Mouse (Mus musculus) forebrain, embryonic 16.5 days (tissue): ENCODE measurements around the gene Cemip. TPM values are rescaled to one million over a fixed set of nuclear protein-coding genes. Genes with fewer than 3 reads are reported as not detected.

Experiments used
- ATAC-seq: fragments of 200-750 bp; cut with Nextera tagmentation; 2 replicates; pipeline ENCODE4 v1.8.0; 2017; ENCODE audit warnings: mild to moderate bottlenecking, moderate library complexity
- H3K27ac ChIP-seq: fragments of 300-500 bp; sonication (generic); 2 replicates; pipeline ENCODE4 v1.5.1; 2014; ENCODE audit warnings: low read length, control low read depth
- H3K27me3 ChIP-seq: fragments of 300-500 bp; sonication (generic); replicated peaks from 2 replicates; pipeline ENCODE4 v1.6.1; 2014; ENCODE audit warnings: low read length; ENCODE audit not compliant: control insufficient read depth, insufficient read depth
- H3K36me3 ChIP-seq: fragments of 300-500 bp; sonication (generic); 2 replicates; pipeline ENCODE4 v1.6.1; 2014; ENCODE audit not compliant: control insufficient read depth, insufficient read depth
- H3K4me1 ChIP-seq: fragments of 300-500 bp; sonication (generic); replicated peaks from 2 replicates; pipeline ENCODE4 v1.6.1; 2014; ENCODE audit warnings: low read length; ENCODE audit not compliant: control insufficient read depth, insufficient read depth
- H3K4me2 ChIP-seq: fragments of 300-500 bp; sonication (generic); 2 replicates; pipeline ENCODE4 v1.6.1; 2014; ENCODE audit warnings: mild to moderate bottlenecking, low read length, control low read depth
- H3K4me3 ChIP-seq: fragments of 300-500 bp; sonication (generic); replicated peaks from 2 replicates; pipeline ENCODE4 v1.5.1; 2014; ENCODE audit warnings: mild to moderate bottlenecking, low read length, control low read depth
- H3K9ac ChIP-seq: fragments of 300-500 bp; sonication (generic); replicated peaks from 2 replicates; pipeline ENCODE4 v1.6.1; 2014; ENCODE audit warnings: low read depth, low read length, control low read depth
- H3K9me3 ChIP-seq: fragments of 300-500 bp; sonication (generic); 2 replicates; pipeline ENCODE4 v1.6.1; 2016; ENCODE audit warnings: low read length; ENCODE audit not compliant: control insufficient read depth
- WGBS: fragments of 180-500 bp; shearing (Covaris S2); extraction: QIAGEN DNeasy Blood & Tissue Kit; methylation state at CpG from one replicate; pipeline ENCODE4 v1.1.7; 2014; 5-methylcytosine and 5-hydroxymethylcytosine counted together
- polyA plus RNA-seq: library from polyadenylated mRNA; unstranded; fragments of >200 nt; fragmentation: Nextera tagmentation; extraction: Ambion mirVana; gene quantifications from 2 replicates; pipeline ENCODE4 v1.2.1, GENCODE M21; 2015

Gene Cemip
- polyA plus RNA-seq, 1 experiment from 2014 or later, result 0.60 TPM

DNA sequence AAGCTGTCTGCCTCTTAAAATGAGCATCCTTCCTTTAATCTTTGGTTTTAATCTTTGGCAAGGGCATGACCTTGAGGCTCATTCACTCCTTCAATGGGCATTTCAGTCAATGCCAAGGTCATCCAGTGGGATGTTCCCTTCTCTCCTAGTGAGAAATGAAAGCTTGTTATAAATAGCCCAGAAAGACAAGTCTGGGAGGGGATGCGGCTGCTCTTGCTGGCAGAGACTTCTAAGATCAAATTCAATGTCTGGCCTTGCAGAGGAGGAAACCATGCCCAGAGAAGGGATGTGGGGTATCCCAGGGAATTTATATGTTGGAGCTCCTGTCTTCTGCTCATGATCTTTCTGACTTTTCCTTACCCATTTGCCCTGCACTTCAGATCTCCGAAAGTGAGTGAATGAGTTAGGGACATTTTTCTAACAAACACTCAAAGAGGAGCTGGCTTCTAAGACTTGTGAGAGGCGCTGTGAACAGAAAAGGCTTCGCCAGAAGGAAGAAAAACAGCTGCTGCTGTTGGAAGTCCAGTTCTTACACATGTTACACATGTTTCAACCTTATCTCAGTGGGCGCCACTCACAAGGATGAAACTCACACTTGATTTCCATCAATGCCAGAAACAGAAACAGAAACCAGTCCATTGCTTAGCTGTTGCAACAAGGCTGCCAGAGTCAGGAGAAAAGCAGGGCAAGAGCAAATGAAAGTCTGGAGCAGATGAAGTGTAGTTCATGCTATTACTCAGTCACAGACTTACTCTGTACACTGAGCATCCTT is 120.1 kb downstream of the Cemip start:
- no peak for ATAC-seq
- no peaks in the 10 kb centered on the region for H3K27me3 ChIP-seq
- 86% methylated on average over 5 of the region's 5 CpGs for WGBS
- H3K36me3 ChIP-seq, result no peaks in the 10 kb centered on the region
- H3K9me3 ChIP-seq, result no peaks in the 10 kb centered on the region
- H3K4me3 ChIP-seq, result no peak overlapping the region
- no peaks in the 10 kb centered on the region for H3K4me1 ChIP-seq
- no peak overlapping the region for H3K9ac ChIP-seq
- H3K4me2 ChIP-seq, result no peak overlapping the region
- H3K27ac ChIP-seq, result no peak overlapping the region

DNA sequence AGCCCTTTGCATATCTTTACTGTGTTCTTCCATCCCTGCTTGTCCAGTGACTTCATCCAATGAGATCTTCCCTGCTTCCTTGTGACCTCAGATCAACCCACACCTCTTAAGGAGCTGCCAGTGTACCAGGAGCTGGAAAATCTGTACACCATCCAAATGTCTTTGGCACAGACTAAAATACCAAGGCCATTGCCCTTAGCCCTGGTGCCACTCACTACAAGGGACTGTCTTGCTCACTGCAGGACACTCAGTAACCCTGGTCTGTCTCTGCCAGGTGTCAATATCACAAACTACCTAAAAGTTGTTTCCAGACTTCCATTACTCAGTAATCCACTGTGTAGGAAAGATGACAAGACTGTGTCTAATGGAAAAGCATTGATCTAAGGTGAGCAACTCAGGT is 121.1 kb downstream of the Cemip start:
- Histone ChIP-seq H3K27ac (no peak overlapping the region), H3K27me3 (no peaks in the 10 kb centered on the region), H3K9ac (no peak overlapping the region), H3K4me3 (no peak overlapping the region), H3K9me3 (no peaks in the 10 kb centered on the region), H3K36me3 (no peaks in the 10 kb centered on the region), H3K4me2 (no peak overlapping the region), H3K4me1 (no peaks in the 10 kb centered on the region)
- no peak for ATAC-seq

DNA sequence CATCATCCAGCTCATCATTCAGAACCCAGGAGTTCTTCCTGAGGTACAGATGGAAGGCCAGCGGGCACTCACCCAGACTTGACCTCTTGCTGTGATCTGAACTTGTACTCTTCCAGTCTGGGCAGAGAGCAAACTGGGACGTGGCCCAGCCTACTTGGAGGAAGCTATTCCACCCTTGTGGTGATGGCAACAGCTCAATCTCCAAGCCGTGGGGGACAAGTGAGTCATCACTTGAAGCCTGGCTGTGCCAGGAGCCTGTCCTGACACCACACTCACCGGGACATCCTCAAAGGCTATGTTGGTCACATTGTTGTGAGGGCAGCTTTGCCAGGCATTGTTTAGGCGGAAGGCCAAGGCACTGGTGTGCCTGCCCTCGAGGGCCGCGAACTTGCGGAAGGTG is 133.8 kb downstream of the Cemip start:
- H3K9ac ChIP-seq, result no peak overlapping the region
- no peaks in the 10 kb centered on the region for H3K27me3 ChIP-seq
- 88% methylated on average over 9 of the region's 9 CpGs for WGBS
- H3K4me1 ChIP-seq, result no peaks in the 10 kb centered on the region
- no peak for ATAC-seq
- H3K27ac ChIP-seq, result no peak overlapping the region
- H3K9me3 ChIP-seq, result no peaks in the 10 kb centered on the region
- no peak overlapping the region for H3K4me2 ChIP-seq
- no peak overlapping the region for H3K4me3 ChIP-seq
- H3K36me3 ChIP-seq, result no peaks in the 10 kb centered on the region

DNA sequence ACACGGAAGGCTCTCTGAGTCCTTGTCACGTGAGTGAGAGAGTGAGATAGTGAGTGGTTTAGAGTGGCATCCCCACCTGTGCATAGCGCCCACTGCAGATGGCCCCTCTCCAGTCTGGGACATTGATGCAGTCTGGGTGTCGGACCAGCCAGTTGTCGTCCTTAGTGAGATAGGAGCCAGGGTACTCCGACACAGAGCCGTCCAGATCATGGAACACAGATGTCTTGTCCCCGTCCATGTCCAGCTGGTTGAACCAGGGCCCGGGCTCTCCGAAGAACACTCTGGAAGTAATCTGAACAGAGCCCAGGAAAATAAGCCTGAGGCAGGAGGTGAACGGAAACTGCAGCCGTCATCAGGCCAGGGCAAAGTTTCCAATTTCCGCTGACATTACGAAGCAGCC is 135.0 kb downstream of the Cemip start:
- ATAC-seq, result no peak
- H3K27ac ChIP-seq, result no peak overlapping the region
- no peak overlapping the region for H3K4me2 ChIP-seq
- H3K9me3 ChIP-seq, result no peaks in the 10 kb centered on the region
- no peaks in the 10 kb centered on the region for H3K36me3 ChIP-seq
- no peaks in the 10 kb centered on the region for H3K4me1 ChIP-seq
- 95% methylated on average over 14 of the region's 14 CpGs for WGBS
- H3K9ac ChIP-seq, result no peak overlapping the region
- H3K27me3 ChIP-seq, result no peaks in the 10 kb centered on the region
- no peak overlapping the region for H3K4me3 ChIP-seq

DNA sequence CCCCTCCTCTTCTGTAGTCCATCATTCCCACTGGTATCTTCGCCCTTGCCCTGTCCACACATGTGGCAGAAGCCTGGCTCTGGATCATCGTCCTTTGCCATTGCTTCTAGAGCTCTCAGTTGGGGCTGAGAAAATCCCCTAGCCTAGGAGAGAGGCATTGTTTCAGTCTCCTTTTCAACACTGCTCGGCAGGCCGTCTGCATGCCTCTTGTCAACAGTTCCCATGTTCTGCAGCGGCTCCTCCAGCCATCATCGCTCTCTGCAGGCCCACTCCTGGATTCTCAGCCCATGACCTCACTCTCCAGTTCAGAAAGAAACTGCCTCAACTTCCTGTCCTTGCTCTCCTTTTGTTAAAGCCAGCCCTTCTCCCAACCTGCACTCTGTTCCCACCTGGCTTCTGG is 136.6 kb downstream of the Cemip start:
- no peaks in the 10 kb centered on the region for H3K27me3 ChIP-seq
- H3K4me1 ChIP-seq, result no peaks in the 10 kb centered on the region
- H3K27ac ChIP-seq, result no peak overlapping the region
- no peaks in the 10 kb centered on the region for H3K36me3 ChIP-seq
- 47% methylated on average over 6 of the region's 6 CpGs for WGBS
- H3K4me3 ChIP-seq, result no peak overlapping the region
- H3K4me2 ChIP-seq, result no peak overlapping the region
- H3K9ac ChIP-seq, result no peak overlapping the region
- H3K9me3 ChIP-seq, result no peaks in the 10 kb centered on the region
- ATAC-seq, result no peak

DNA sequence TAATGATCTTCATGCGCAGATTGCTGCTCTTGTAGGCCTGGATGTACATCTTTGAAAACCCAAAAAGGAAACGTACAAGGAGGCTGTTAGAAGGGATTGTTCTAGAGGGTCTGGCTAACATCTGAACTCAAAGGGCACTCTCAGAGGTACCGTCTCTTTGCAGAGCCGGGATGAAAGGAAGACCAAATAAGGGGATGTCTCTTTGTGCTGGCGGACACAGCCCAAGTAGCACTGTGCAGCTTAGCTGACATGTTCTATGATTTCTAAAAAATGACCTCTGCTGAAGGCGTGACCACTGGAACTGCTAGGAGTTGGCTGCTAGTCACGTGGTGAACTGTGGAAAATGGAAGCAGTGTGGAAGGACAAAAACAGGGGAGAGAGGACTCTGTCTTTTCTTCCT is 137.6 kb downstream of the Cemip start:
- no peaks in the 10 kb centered on the region for H3K9me3 ChIP-seq
- 79% methylated on average over 7 of the region's 7 CpGs for WGBS
- H3K36me3 ChIP-seq, result no peaks in the 10 kb centered on the region
- no peaks in the 10 kb centered on the region for H3K27me3 ChIP-seq
- no peak overlapping the region for H3K4me2 ChIP-seq
- no peak overlapping the region for H3K4me3 ChIP-seq
- H3K27ac ChIP-seq, result no peak overlapping the region
- no peak overlapping the region for H3K9ac ChIP-seq
- no peaks in the 10 kb centered on the region for H3K4me1 ChIP-seq
- ATAC-seq, result no peak

DNA sequence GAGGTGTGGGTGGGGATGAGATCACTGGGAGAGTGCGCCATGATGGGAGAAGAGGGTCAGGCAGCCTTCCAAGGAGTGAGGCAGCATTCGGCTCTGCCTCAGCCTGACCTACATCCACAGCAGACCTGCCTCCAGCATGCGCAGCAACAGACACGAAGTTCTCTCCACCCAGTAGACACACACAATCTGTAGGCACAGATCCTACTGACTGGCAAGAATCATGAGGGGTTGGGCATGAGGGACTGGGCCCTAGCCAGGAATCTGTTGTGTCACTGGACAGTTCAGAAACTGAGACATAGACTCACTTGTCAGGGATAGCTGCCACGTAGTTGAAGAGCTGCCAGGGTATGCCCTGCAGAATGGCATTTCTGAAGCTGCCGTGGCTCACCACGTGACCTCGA is 144.6 kb downstream of the Cemip start:
- ATAC-seq, result no peak
- Histone ChIP-seq H3K4me3 (no peak overlapping the region), H3K4me1 (no peaks in the 10 kb centered on the region), H3K4me2 (no peak overlapping the region), H3K27ac (no peak overlapping the region), H3K9ac (no peak overlapping the region), H3K27me3 (no peaks in the 10 kb centered on the region), H3K36me3 (no peaks in the 10 kb centered on the region), H3K9me3 (no peaks in the 10 kb centered on the region)
- WGBS, result 90% methylated on average over 8 of the region's 8 CpGs

DNA sequence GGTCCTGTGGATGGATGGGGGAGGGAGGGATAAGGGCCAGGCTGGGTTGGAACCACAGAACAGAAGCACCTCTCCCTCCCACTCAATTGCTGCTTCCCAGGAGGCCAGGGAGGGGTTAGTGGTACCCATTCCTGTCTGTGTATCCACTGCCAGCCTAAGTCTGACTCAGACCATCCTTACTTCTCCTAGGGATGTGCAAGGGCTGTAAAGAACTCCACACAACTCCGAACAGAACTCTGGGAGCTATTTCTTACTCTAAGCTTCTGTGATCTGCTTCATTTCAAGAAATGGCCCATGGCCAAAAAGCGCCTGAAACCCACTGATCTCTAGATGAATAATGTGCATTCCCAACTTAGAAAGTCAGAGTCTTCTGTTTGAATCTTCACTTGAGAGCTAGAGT is 146.2 kb downstream of the Cemip start:
- H3K27me3 ChIP-seq, result no peaks in the 10 kb centered on the region
- no peaks in the 10 kb centered on the region for H3K9me3 ChIP-seq
- no peak overlapping the region for H3K27ac ChIP-seq
- no peak for ATAC-seq
- H3K9ac ChIP-seq, result no peak overlapping the region
- H3K4me3 ChIP-seq, result no peak overlapping the region
- H3K36me3 ChIP-seq, result no peaks in the 10 kb centered on the region
- H3K4me1 ChIP-seq, result no peaks in the 10 kb centered on the region
- H3K4me2 ChIP-seq, result no peak overlapping the region
- 83% methylated on average over 2 of the region's 2 CpGs for WGBS

DNA sequence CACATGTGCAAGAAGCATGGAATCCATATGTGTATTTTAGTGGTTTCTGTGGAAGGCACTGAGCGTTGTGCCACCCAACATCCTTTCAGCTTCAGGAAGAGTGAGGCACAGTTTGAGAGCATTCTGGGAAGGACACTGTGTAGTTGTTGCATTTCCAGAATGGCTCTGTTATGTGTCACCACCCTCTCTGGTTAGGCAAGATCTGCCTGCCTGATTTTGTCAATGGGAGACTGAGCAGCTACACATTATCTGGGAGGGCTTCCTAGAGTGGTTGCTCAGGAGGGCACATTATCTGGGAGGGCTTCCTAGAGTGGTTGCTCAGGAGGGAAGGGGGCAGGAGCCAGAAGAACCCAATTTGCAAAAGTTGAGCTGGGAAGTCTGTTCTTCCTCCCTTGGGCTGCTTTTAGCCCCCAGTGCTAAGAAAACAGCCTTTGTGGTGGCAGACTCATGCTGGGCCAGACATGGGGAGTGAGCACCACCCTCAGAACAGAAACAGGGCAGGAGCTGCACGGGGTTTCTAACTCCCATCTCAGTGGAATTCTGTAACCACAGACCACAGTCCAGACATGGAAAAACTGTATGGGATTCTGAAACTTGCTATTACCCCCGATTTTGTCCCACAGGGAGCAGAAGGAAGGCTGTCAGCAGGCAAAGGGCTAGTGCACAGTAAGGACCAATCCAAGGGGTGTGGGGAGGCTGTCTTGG is 147.1 kb downstream of the Cemip start:
- 72% methylated on average over 3 of the region's 3 CpGs for WGBS

More for the DNA sequence above, 147.1 kb downstream of the Cemip start:
- no peaks in the 10 kb centered on the region for H3K9me3 ChIP-seq
- no peak overlapping the region for H3K4me3 ChIP-seq
- H3K27me3 ChIP-seq, result no peaks in the 10 kb centered on the region
- no peak overlapping the region for H3K27ac ChIP-seq
- no peaks in the 10 kb centered on the region for H3K4me1 ChIP-seq
- no peak for ATAC-seq
- no peaks in the 10 kb centered on the region for H3K36me3 ChIP-seq
- no peak overlapping the region for H3K9ac ChIP-seq
- H3K4me2 ChIP-seq, result no peak overlapping the region
